Mouse (Mus musculus): Measurements from ENCODE around the gene Naip6.
"Not testable (repeated sequence)": the region's sequence is repeated elsewhere in the genome, so short reads cannot be mapped to it uniquely, and the experiment has no call there.

DNA sequence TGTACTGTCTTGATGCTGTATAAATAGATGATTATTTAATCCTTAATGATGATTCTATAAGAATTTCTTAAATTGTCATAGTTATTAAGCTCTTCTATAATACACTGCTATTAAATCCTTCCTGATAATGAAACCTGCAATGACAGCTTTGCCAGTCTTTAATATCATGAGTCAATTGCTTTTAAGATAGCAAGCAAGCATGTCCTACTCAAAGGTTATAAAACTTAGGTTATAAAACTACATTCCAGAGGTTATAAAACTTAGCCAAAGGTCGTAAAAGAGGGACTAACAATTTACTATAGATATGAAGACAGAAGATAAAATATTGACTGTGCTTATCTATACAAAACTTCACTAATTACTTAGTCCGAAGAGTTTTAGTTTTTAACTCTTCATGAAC, 10.6 kb upstream of the Naip6 start:
- TF ChIP-seq CTCF, EP300 (IDR thresholded peaks at IDR 0.05; ENCODE audit: low read depth): not testable (repeated sequence)
